Mouse (Mus musculus): ENCODE results near the gene Zwint.

Gene Zwint

GRCm38 (mm10) chr10:72654270-72655016 is at the start of gene Zwint:
Gene Zwint, plus strand, starts transcription at chr10:72654845.
- peak; percentile 96 for DNase-seq (ENCODE audit: low spot score)

- no peak for DNase-seq (ENCODE audit: low spot score)
Measured at GRCm38 (mm10) chr10:72613125-72613915, 41.3 kb upstream of the Zwint start.

- DNase-seq (ENCODE audit: low spot score) = no peak
Measured at GRCm38 (mm10) chr10:72616153-72616552, 38.5 kb upstream of the Zwint start.

GRCm38 (mm10) chr10:72620527-72620926 is 34.1 kb upstream of the Zwint start:
- no peak for DNase-seq (ENCODE audit: low spot score)

GRCm38 (mm10) chr10:72623561-72623960 is 31.1 kb upstream of the Zwint start:
- no peak for DNase-seq (ENCODE audit: low spot score)

DNA sequence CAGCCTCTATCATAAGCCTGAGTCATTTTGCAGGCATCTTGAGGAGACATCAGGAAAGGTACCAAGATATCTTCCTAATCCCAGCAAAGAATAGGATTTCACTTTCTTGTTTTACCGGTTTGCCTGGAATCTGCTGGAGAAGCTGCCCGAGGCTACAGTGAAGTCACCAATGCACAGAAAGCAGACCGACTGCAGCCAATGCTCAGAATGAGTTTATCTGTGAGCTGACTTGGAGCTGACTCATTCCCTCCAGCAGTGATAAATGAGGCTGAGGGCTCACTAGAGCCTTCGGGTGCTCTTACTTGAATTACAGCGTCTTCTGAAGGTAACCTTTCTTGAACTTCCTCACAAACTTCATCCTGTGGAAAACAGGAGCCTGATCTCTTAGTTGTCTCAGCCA is 20.5 kb upstream of the Zwint start:
- peak; percentile 4 for DNase-seq (ENCODE audit: low spot score)

DNA sequence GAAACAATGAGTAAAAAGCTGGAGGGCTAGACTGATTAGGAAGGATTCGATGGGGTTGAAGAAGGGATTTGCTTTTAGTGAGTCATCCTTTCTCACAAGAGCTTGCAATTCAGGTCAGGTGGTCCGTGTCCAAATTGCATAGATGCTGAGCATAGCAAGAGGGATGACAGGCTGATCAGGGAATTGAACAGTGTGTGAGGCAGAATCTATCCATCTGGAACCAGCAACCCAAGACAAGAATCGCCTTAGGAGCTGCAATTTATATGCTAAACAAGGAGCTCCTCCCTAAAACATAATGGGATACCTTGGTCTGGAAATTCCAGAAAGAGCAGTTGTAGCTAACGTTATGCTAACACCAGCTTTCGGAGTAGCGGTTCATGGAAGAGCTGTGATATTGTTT is 3.8 kb upstream of the Zwint start:
- DNase-seq (ENCODE audit: low spot score) = no peak

- no peak for DNase-seq (ENCODE audit: low spot score)
Measured at GRCm38 (mm10) chr10:72653797-72654196, 848 bp upstream of the Zwint start.

DNA sequence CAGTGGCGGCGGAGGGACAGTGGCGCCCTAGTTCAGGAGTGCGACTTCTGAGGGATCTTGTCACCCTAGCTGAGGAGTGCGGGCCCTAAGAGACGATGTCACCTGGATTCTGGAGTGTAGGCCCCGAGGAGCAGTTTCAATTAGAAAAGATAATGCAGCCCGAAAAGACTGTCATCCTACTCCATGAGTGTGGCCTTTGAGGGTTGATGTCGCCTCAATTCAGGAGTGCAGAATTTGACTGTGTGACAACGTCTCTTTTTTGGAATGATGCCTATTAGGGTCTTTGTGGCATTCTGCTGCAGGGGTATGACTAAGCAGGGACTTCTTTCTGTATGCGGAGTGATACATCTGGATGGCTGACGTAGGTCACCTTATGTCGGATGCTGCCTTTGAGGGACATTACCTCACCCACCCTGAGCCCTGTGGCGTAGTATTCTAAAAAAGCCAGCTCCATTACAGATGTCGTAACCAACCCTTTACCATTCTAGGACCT is 418 bp downstream of the Zwint start:
- DNase-seq (ENCODE audit: low spot score) = peak; percentile 16

- no peak for DNase-seq (ENCODE audit: low spot score)
Measured at GRCm38 (mm10) chr10:72659198-72659597, 4.6 kb downstream of the Zwint start.

DNA sequence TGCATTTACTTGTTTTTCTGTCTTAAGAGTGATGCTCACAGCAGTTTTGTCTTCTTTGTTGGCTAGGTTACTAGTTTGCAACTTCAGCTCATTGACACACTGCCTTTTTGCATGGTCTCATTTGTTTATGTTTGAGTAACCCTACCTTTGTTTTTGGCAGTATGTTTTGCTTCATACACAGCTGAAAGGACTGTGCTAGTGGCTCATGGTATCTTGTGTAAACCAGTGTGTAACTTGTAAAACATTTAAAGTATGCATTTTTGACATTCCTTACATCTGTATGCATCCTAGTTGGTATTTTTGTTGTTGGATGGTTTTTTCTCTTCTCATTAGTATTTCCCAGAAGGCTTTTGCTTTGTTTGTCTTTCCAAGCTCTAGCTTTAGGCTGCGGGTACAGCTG is 5.7 kb downstream of the Zwint start:
- DNase-seq (ENCODE audit: low spot score) = no peak

GRCm38 (mm10) chr10:72667856-72668255 is 13.2 kb downstream of the Zwint start:
- no peak for DNase-seq (ENCODE audit: low spot score)

- no peak for DNase-seq (ENCODE audit: low spot score)
Measured at GRCm38 (mm10) chr10:72669086-72669485, 14.4 kb downstream of the Zwint start.

DNA sequence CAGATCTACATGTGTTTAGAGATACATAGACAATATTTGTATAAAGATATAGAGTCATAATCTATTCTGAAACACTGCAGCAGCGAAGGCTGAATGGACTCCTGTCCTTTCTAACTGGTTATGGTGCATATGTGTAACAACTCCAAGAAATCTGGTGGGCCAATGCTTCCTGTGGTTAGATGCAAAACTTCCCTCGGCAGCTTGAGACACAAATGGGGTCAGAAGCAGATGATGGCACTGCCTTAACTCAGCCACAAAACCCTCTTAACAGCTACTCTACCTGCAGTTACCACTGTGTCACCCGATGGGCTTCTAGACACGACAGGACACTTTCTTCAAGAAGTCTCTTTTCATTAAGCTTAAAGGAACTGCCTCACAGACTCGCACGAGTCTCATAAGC is 21.3 kb downstream of the Zwint start:
- no peak for DNase-seq (ENCODE audit: low spot score)

- no peak for DNase-seq (ENCODE audit: low spot score)
Measured at GRCm38 (mm10) chr10:72676550-72676949, 21.9 kb downstream of the Zwint start.

- no peak for DNase-seq (ENCODE audit: low spot score)
Measured at GRCm38 (mm10) chr10:72679086-72679485, 24.4 kb downstream of the Zwint start.

- no peak for DNase-seq (ENCODE audit: low spot score)
Measured at GRCm38 (mm10) chr10:72701092-72701491, 46.4 kb downstream of the Zwint start.

DNA sequence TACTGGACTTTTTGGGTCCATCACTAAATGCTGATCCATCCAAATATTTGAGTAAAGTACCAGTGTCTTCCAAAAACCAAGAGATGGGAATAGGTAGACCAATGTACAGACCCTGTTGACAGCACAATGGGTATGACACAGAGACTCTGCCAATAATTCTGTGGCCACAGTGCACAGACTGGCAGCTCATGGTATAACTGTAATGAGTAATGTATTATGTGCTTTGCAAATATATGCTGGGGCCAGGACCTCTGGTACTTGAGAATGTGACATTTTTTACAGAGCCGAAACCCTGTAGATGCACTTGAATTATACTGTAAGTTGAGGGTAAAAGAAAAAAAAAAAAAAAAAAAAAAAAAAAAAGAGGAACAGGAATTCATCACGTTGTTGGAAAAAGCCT is 59.1 kb downstream of the Zwint start:
- DNase-seq (ENCODE audit: low spot score) = no peak
